Mouse (Mus musculus): ENCODE data around the gene Tmem130. TPM values are rescaled to one million over a fixed set of nuclear protein-coding genes. Genes with fewer than 3 reads are reported as not detected.

Gene Tmem130
- not detected in 2 replicates for polyA plus RNA-seq (2012; ENCODE audit: insufficient read depth, low replicate concordance)

- Histone ChIP-seq H3K4me1 (peaks cover 13% of the 10 kb centered on the region), H3K27me3 (replicated peaks) (peaks cover 56% of the 10 kb centered on the region), H3K36me3 (replicated peaks; ENCODE audit: low read length) (no peaks in the 10 kb centered on the region), H3K9me3 (no peaks in the 10 kb centered on the region), H3K4me3 (replicated peaks) (peak within 1 kb of the TSS; percentile 70)
- TF ChIP-seq GATA1 (IDR thresholded peaks at IDR 0.05; ENCODE audit: borderline replicate concordance, low read length) = no peak
- TF ChIP-seq FLI1 (IDR thresholded peaks at IDR 0.05; ENCODE audit: low read length) = no peak
These were observed at the start of gene Tmem130 for GRCm38 (mm10) chr5:144761161-144761868. Gene Tmem130, minus strand, starts transcription at chr5:144761818.

- TF ChIP-seq GATA1 (IDR thresholded peaks at IDR 0.05; ENCODE audit: borderline replicate concordance, low read length) = no peak
- no peak for TF ChIP-seq FLI1 (IDR thresholded peaks at IDR 0.05; ENCODE audit: low read length)
- no peaks in the 10 kb centered on the region for H3K9me3 ChIP-seq
- no peaks in the 10 kb centered on the region for H3K27me3 ChIP-seq (replicated peaks)
- no peak overlapping the region for H3K4me3 ChIP-seq (replicated peaks)
- H3K36me3 ChIP-seq (replicated peaks; ENCODE audit: low read length) = peaks cover 100% of the 10 kb centered on the region
- H3K4me1 ChIP-seq = peaks cover 13% of the 10 kb centered on the region
These were observed 45.3 kb upstream of the Tmem130 start for GRCm38 (mm10) chr5:144806931-144807330.

GRCm38 (mm10) chr5:144804181-144804580 is 42.6 kb upstream of the Tmem130 start:
- Histone ChIP-seq H3K9me3 (no peaks in the 10 kb centered on the region), H3K36me3 (replicated peaks; ENCODE audit: low read length) (peaks cover 99% of the 10 kb centered on the region)
- TF ChIP-seq GATA1 (IDR thresholded peaks at IDR 0.05; ENCODE audit: borderline replicate concordance, low read length) (no peak), FLI1 (IDR thresholded peaks at IDR 0.05; ENCODE audit: low read length) (no peak)

GRCm38 (mm10) chr5:144803066-144803465 is 41.4 kb upstream of the Tmem130 start:
- peaks cover 13% of the 10 kb centered on the region for H3K4me1 ChIP-seq
- no peak overlapping the region for H3K4me3 ChIP-seq (replicated peaks)
- TF ChIP-seq FLI1 (IDR thresholded peaks at IDR 0.05; ENCODE audit: low read length) (no peak), GATA1 (IDR thresholded peaks at IDR 0.05; ENCODE audit: borderline replicate concordance, low read length) (no peak)
- H3K9me3 ChIP-seq = no peaks in the 10 kb centered on the region
- peaks cover 99% of the 10 kb centered on the region for H3K36me3 ChIP-seq (replicated peaks; ENCODE audit: low read length)
- H3K27me3 ChIP-seq (replicated peaks) = no peaks in the 10 kb centered on the region

More at GRCm38 (mm10) chr5:144804181-144804580, 42.6 kb upstream of the Tmem130 start:
- H3K4me3 ChIP-seq (replicated peaks) = no peak overlapping the region
- H3K4me1 ChIP-seq = peaks cover 13% of the 10 kb centered on the region
- H3K27me3 ChIP-seq (replicated peaks) = no peaks in the 10 kb centered on the region

DNA sequence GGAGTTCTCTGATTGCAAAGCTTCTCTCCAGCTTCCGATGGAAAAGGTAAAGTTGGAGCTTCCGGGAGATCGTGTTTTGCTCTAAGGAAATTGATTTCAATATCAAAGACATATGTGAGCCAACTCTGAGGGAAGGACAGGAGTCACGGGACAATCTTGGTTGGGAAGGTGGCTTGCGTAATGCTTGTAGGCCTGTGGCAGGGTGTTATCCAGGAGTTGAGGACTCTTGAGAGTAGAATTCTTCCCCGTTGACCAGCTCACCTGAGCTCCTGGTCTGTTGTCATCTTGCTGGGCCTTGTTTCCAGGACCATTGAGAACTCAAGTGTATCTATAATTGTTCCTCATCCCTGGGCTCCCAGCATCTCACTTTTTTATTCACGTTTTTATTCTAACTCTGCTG is 35.5 kb upstream of the Tmem130 start:
- Histone ChIP-seq H3K4me3 (replicated peaks) (no peak overlapping the region), H3K27me3 (replicated peaks) (no peaks in the 10 kb centered on the region), H3K4me1 (peaks cover 4% of the 10 kb centered on the region; the same call in 1 of the 2 replicates), H3K9me3 (no peaks in the 10 kb centered on the region), H3K36me3 (replicated peaks; ENCODE audit: low read length) (peaks cover 98% of the 10 kb centered on the region)
- no peak for TF ChIP-seq FLI1 (IDR thresholded peaks at IDR 0.05; ENCODE audit: low read length)
- no peak for TF ChIP-seq GATA1 (IDR thresholded peaks at IDR 0.05; ENCODE audit: borderline replicate concordance, low read length)

DNA sequence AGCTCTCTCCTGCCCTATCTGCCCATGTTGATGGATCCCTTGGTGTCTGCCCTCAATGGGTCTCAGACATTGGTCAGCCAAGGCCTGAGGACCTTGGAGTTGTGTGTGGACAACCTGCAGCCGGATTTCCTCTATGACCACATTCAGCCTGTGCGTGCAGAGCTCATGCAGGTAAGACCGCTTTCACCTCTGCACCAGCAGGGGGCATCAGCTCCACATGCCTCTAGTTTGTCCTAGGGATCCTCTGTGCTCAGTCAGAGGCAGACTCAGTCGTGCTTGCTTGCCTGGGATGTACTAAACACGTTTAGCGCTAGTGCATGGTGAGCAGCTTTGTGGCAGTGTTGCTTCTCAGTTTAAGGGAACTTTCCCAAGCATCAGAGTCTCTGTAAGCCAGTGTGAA is 33.1 kb upstream of the Tmem130 start:
- Histone ChIP-seq H3K4me1 (peaks cover 4% of the 10 kb centered on the region; the same call in 1 of the 2 replicates), H3K4me3 (replicated peaks) (no peak overlapping the region), H3K27me3 (replicated peaks) (no peaks in the 10 kb centered on the region), H3K36me3 (replicated peaks; ENCODE audit: low read length) (peaks cover 99% of the 10 kb centered on the region), H3K9me3 (no peaks in the 10 kb centered on the region)
- no peak for TF ChIP-seq FLI1 (IDR thresholded peaks at IDR 0.05; ENCODE audit: low read length)
- no peak for TF ChIP-seq GATA1 (IDR thresholded peaks at IDR 0.05; ENCODE audit: borderline replicate concordance, low read length)

DNA sequence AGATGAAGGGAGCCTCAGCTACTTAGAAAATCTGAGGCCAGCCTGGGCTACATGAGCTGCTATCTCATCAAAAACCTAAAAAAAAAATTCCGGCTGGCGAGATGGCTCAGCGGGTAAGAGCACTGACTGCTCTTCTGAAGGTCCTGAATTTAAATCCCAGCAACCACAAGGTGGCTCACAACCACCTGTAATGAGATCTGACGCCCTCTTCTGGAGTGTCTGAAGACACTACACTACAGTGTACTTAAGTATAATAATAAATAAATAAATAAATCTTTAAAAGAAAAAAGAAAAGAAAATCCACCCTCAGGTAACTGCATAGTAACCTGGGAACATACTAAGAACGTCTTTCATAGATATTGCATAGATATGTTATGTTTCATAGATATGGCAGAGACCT is 31.8 kb upstream of the Tmem130 start:
- peaks cover 99% of the 10 kb centered on the region for H3K36me3 ChIP-seq (replicated peaks; ENCODE audit: low read length)
- H3K4me1 ChIP-seq = peaks cover 4% of the 10 kb centered on the region; the same call in 1 of the 2 replicates
- H3K9me3 ChIP-seq = no peaks in the 10 kb centered on the region
- H3K27me3 ChIP-seq (replicated peaks) = no peaks in the 10 kb centered on the region
- H3K4me3 ChIP-seq (replicated peaks) = no peak overlapping the region
- no peak for TF ChIP-seq FLI1 (IDR thresholded peaks at IDR 0.05; ENCODE audit: low read length)
- TF ChIP-seq GATA1 (IDR thresholded peaks at IDR 0.05; ENCODE audit: borderline replicate concordance, low read length) = no peak

DNA sequence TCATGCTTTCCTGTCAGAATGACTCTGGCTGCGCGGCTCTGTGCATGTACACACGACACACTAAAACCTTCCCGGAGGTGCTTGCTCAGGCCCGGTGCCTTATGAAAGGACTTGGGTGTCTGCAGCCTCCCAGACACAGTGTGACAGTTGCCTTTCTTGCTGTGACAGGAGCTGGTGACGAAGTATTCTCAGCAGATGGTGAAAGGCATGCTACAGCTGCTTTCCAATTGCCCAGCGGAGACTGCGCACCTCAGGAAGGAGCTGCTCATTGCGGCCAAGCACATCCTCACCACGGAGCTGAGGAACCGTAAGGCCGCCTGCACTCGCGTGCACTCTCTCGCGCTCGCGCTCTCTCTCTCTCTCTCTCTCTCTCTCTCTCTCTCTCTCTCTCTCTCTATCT is 24.8 kb upstream of the Tmem130 start:
- peaks cover 99% of the 10 kb centered on the region for H3K36me3 ChIP-seq (replicated peaks; ENCODE audit: low read length)
- no peaks in the 10 kb centered on the region for H3K9me3 ChIP-seq
- no peaks in the 10 kb centered on the region for H3K4me1 ChIP-seq
- no peaks in the 10 kb centered on the region for H3K27me3 ChIP-seq (replicated peaks)
- no peak overlapping the region for H3K4me3 ChIP-seq (replicated peaks)
- TF ChIP-seq GATA1 (IDR thresholded peaks at IDR 0.05; ENCODE audit: borderline replicate concordance, low read length) = no peak
- TF ChIP-seq FLI1 (IDR thresholded peaks at IDR 0.05; ENCODE audit: low read length) = no peak

DNA sequence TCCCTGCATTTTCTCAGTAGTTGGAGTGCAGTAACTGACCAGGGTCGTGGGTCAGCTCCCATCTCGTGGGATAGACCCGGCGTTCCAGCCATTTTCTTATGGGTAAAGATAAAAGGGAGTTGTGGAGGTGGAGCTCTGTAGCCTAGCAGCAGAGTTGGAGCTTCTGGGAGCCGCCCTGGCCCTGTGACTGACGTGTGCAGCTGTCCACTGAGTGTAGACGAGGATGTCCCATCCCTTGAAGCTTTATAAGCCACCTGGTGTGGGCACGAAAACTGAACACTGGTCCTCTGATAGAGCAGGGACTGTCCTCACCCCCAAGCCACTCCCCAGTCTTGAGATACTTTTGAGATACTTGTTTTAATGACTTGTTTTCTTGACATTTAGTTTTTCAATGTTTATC is 19.0 kb upstream of the Tmem130 start:
- TF ChIP-seq GATA1 (IDR thresholded peaks at IDR 0.05; ENCODE audit: borderline replicate concordance, low read length) (no peak), FLI1 (IDR thresholded peaks at IDR 0.05; ENCODE audit: low read length) (no peak)
- H3K9me3 ChIP-seq = no peaks in the 10 kb centered on the region
- H3K36me3 ChIP-seq (replicated peaks; ENCODE audit: low read length) = peaks cover 99% of the 10 kb centered on the region
- H3K4me3 ChIP-seq (replicated peaks) = no peak overlapping the region
- H3K4me1 ChIP-seq = no peaks in the 10 kb centered on the region
- no peaks in the 10 kb centered on the region for H3K27me3 ChIP-seq (replicated peaks)

DNA sequence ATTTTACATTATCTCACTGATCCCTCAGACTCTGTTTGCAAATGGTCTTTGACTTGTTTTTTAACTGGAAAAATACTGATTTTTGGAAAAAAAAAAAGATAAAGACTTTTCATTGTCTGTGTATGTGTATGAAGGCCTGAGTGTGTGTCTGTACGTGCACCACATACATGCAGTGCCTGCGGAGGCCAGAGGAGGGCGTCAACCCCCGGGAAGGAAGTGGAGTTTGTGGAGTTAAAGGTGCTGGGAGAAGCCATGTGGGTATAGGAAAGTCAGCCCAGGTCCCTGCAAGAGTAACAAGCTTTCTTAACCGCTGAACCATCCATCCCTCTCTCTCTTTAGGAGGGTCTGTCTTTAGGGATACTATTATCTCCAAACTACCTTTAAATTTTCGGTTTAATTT is 11.6 kb upstream of the Tmem130 start:
- Histone ChIP-seq H3K4me3 (replicated peaks) (no peak overlapping the region), H3K4me1 (peaks cover 57% of the 10 kb centered on the region), H3K27me3 (replicated peaks) (no peaks in the 10 kb centered on the region), H3K9me3 (no peaks in the 10 kb centered on the region), H3K36me3 (replicated peaks; ENCODE audit: low read length) (peaks cover 80% of the 10 kb centered on the region)
- no peak for TF ChIP-seq GATA1 (IDR thresholded peaks at IDR 0.05; ENCODE audit: borderline replicate concordance, low read length)
- TF ChIP-seq FLI1 (IDR thresholded peaks at IDR 0.05; ENCODE audit: low read length) = no peak
